Mouse (Mus musculus) heart, embryonic 14.5 days (tissue): ENCODE results near the gene Prdx3. TPM values are rescaled to one million over a fixed set of nuclear protein-coding genes. Genes with fewer than 3 reads are reported as not detected.

Experiments
- ATAC-seq: fragments of 200-750 bp; cut with Nextera tagmentation; 2 replicates; pipeline ENCODE4 v1.8.0; 2017; ENCODE audit warnings: low read depth, moderate TSS enrichment; ENCODE audit not compliant: insufficient number of reproducible peaks, insufficient read depth, low FRiP score
- H3K27ac ChIP-seq, 2 experiments: fragments of 200-500 bp in 1 of 2; fragments of 300-500 bp in 1 of 2; sonication (generic) in 1 of 2; replicated peaks in 1 of 2; 2 replicates each; pipeline ENCODE4 v1.5.1; 2012 to 2014; ENCODE audit warnings: low read depth in 2 of 2, low read length in 2 of 2, control low read depth in 1 of 2, mild to moderate bottlenecking in 1 of 2, mixed read lengths in 1 of 2; ENCODE audit not compliant: control insufficient read depth in 1 of 2, insufficient read depth in 1 of 2
- H3K27me3 ChIP-seq: fragments of 300-500 bp; sonication (generic); 2 replicates; pipeline ENCODE4 v1.6.1; 2014; ENCODE audit warnings: mild to moderate bottlenecking, low read length, control low read depth; ENCODE audit not compliant: control insufficient read depth, insufficient read depth
- H3K36me3 ChIP-seq: fragments of 300-500 bp; sonication (generic); 2 replicates; pipeline ENCODE4 v1.6.1; 2014; ENCODE audit warnings: mild to moderate bottlenecking, control low read depth, low read length, mixed read lengths; ENCODE audit not compliant: control insufficient read depth, insufficient read depth
- H3K4me1 ChIP-seq, 2 experiments: fragments of 200-500 bp in 1 of 2; fragments of 300-500 bp in 1 of 2; sonication (generic) in 1 of 2; 2 replicates each; pipeline ENCODE4 v1.6.1; 2012 to 2014; ENCODE audit warnings: low read length in 2 of 2, control low read depth in 1 of 2, mixed read lengths in 1 of 2; ENCODE audit not compliant: control insufficient read depth in 2 of 2, insufficient read depth in 2 of 2
- H3K4me2 ChIP-seq: fragments of 300-500 bp; sonication (generic); 2 replicates; pipeline ENCODE4 v1.6.1; 2014; ENCODE audit warnings: mild to moderate bottlenecking, low read length
- H3K4me3 ChIP-seq, 2 experiments: fragments of 200-500 bp in 1 of 2; fragments of 300-500 bp in 1 of 2; sonication (generic) in 1 of 2; 2 replicates each; pipeline ENCODE4 v1.5.1; 2012 to 2014; ENCODE audit warnings: low read length in 2 of 2, mild to moderate bottlenecking in 2 of 2, control low read depth in 1 of 2, low read depth in 1 of 2, moderate library complexity in 1 of 2; ENCODE audit not compliant: control insufficient read depth in 1 of 2, insufficient read depth in 1 of 2
- H3K9ac ChIP-seq: fragments of 300-500 bp; sonication (generic); 2 replicates; pipeline ENCODE4 v1.6.1; 2014; ENCODE audit warnings: mild to moderate bottlenecking, low read length
- H3K9me3 ChIP-seq: fragments of 300-500 bp; sonication (generic); 2 replicates; pipeline ENCODE4 v1.6.1; 2016; ENCODE audit warnings: low read length, control low read depth; ENCODE audit not compliant: control insufficient read depth
- WGBS: fragments of 180-500 bp; shearing (Covaris S2); extraction: QIAGEN DNeasy Blood & Tissue Kit; methylation state at CpG from one replicate; pipeline ENCODE4 v1.1.7; 2014; 5-methylcytosine and 5-hydroxymethylcytosine counted together
- polyA plus RNA-seq: library from polyadenylated mRNA; unstranded; fragments of >200 nt; fragmentation: Nextera tagmentation; extraction: Ambion mirVana; gene quantifications from 2 replicates; pipeline ENCODE4 v1.2.1, GENCODE M21; 2014

The Prdx3 gene
- polyA plus RNA-seq: 201 and 205 TPM in 2 replicates

- Histone ChIP-seq H3K36me3 (peaks cover 32% of the 10 kb centered on the region), H3K4me3 (peak within 1 kb of the TSS; percentile 53 to 89), H3K27ac (peak within 1 kb of the TSS; percentile 74 to 76), H3K27me3 (no peaks in the 10 kb centered on the region), H3K4me1 (peaks cover 2 to 9% of the 10 kb centered on the region in 2 experiments; a peak in 2 of 4 replicates), H3K9me3 (no peaks in the 10 kb centered on the region), H3K9ac (peak within 1 kb of the TSS; percentile 73), H3K4me2 (peak within 1 kb of the TSS; percentile 63)
- peak; percentile 99 for ATAC-seq
- 2% methylated on average over 28 of the region's 28 CpGs for WGBS
Observed at GRCm38 (mm10) chr19:60874064-60874694, at the start of gene Prdx3. Prdx3 (minus strand) TSS chr19:60874556.

- no peak overlapping the region for H3K27ac ChIP-seq
- H3K4me2 ChIP-seq: no peak overlapping the region
- no peaks in the 10 kb centered on the region for H3K36me3 ChIP-seq
- no peaks in the 10 kb centered on the region for H3K27me3 ChIP-seq
- no peak for ATAC-seq
- no peak overlapping the region for H3K4me3 ChIP-seq
- H3K9me3 ChIP-seq: no peaks in the 10 kb centered on the region
- H3K4me1 ChIP-seq: peaks cover 4 to 29% of the 10 kb centered on the region in 2 experiments
- 72% methylated on average over 6 of the region's 6 CpGs for WGBS
- H3K9ac ChIP-seq: no peak overlapping the region
Observed at GRCm38 (mm10) chr19:60916869-60917570, 42.7 kb upstream of the Prdx3 start.

- WGBS: 14% methylated on average over 3 of the region's 3 CpGs
Observed at GRCm38 (mm10) chr19:60915862-60916261, 41.5 kb upstream of the Prdx3 start.

GRCm38 (mm10) chr19:60915236-60915635 is 40.9 kb upstream of the Prdx3 start:
- H3K4me3 ChIP-seq: no peak overlapping the region
- peak overlapping the region; percentile 67 to 71 for H3K27ac ChIP-seq
- H3K9ac ChIP-seq: no peak overlapping the region
- no peaks in the 10 kb centered on the region for H3K27me3 ChIP-seq
- H3K9me3 ChIP-seq: no peaks in the 10 kb centered on the region
- H3K36me3 ChIP-seq: no peaks in the 10 kb centered on the region
- no peak for ATAC-seq
- 13% methylated on average over 4 of the region's 4 CpGs for WGBS
- no peak overlapping the region for H3K4me2 ChIP-seq
- peaks cover 4 to 34% of the 10 kb centered on the region in 2 experiments for H3K4me1 ChIP-seq

More at GRCm38 (mm10) chr19:60915862-60916261, 41.5 kb upstream of the Prdx3 start:
- Histone ChIP-seq H3K36me3 (no peaks in the 10 kb centered on the region), H3K9me3 (no peaks in the 10 kb centered on the region), H3K27ac (peak overlapping the region; percentile 67 to 71; a peak in 2 of 4 replicates), H3K4me1 (peaks cover 4 to 34% of the 10 kb centered on the region in 2 experiments), H3K4me2 (no peak overlapping the region), H3K4me3 (no peak overlapping the region), H3K27me3 (no peaks in the 10 kb centered on the region), H3K9ac (no peak overlapping the region)
- ATAC-seq: no peak

GRCm38 (mm10) chr19:60911653-60912052 is 37.3 kb upstream of the Prdx3 start:
- Histone ChIP-seq H3K4me1 (peaks cover 4 to 34% of the 10 kb centered on the region in 2 experiments), H3K9ac (no peak overlapping the region), H3K4me3 (no peak overlapping the region), H3K36me3 (no peaks in the 10 kb centered on the region), H3K27ac (no peak overlapping the region), H3K27me3 (no peaks in the 10 kb centered on the region), H3K9me3 (no peaks in the 10 kb centered on the region), H3K4me2 (no peak overlapping the region)
- no peak for ATAC-seq
- WGBS: 30% methylated on average over 2 of the region's 2 CpGs

- no peaks in the 10 kb centered on the region for H3K27me3 ChIP-seq
- H3K9me3 ChIP-seq: no peaks in the 10 kb centered on the region
- no peak for ATAC-seq
Observed at GRCm38 (mm10) chr19:60910304-60910703, 35.9 kb upstream of the Prdx3 start.

GRCm38 (mm10) chr19:60905477-60905876 is 31.1 kb upstream of the Prdx3 start:
- H3K4me2 ChIP-seq: no peak overlapping the region
- no peaks in the 10 kb centered on the region for H3K27me3 ChIP-seq
- no peak overlapping the region for H3K9ac ChIP-seq
- 92% methylated on average over 5 of the region's 5 CpGs for WGBS
- H3K4me1 ChIP-seq: peaks cover 4 to 13% of the 10 kb centered on the region in 2 experiments
- no peak overlapping the region for H3K4me3 ChIP-seq
- H3K9me3 ChIP-seq: no peaks in the 10 kb centered on the region
- H3K36me3 ChIP-seq: no peaks in the 10 kb centered on the region
- no peak for ATAC-seq
- H3K27ac ChIP-seq: no peak overlapping the region

More at GRCm38 (mm10) chr19:60910304-60910703, 35.9 kb upstream of the Prdx3 start:
- H3K9ac ChIP-seq: no peak overlapping the region
- no peak overlapping the region for H3K4me2 ChIP-seq
- H3K4me1 ChIP-seq: peaks cover 2 to 24% of the 10 kb centered on the region in 2 experiments
- no peak overlapping the region for H3K27ac ChIP-seq
- no peak overlapping the region for H3K4me3 ChIP-seq
- H3K36me3 ChIP-seq: no peaks in the 10 kb centered on the region
